Mouse (Mus musculus): ENCODE measurements around the gene Smim14. TPM values are rescaled to one million over a fixed set of nuclear protein-coding genes. Genes with fewer than 3 reads are reported as not detected.

The Smim14 gene
- total RNA-seq, 4 experiments from 2014 or later, result 149 to 180 (median 174) TPM

DNA sequence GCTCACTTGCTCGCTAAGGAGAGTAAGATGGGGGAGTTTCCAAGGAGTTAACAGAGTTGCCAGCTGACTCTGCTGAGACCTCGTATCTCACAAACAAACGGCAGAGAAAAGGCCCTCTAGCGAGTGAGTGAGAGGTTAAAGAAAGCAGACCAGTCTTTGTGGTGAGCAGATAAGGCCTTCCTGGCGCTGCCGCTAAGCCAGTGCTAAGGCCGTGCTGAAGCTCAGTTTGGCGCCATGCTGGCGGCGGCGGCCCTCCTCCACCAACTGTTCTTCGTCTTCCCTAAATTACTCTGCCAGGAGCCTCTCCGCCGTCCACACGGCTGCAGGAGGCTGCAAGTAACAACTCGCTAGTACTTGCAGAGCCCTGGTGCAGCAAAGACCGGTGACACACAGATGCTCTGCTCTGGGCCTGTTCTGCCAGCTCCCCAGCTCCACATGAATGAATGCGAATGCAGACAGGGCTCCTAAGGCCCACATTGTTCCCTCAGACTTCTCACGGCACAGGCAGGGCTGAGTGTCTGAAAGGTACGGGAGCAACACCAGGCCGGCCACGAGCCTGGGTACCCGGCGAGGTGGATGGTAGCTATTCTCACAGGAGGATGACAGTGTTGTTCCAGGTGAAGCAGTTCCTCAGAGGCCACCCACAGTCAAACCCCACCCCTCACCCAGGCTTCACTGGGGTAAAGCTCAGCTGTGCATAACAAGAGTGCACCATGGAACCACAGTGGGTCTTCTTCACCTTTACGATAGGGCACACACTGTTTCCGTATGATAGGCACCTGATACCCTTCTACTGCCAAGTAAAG, 121.1 kb downstream of the Smim14 start:
- DNase-seq (ENCODE audit: low spot score in 2 of 2), result no peak

DNA sequence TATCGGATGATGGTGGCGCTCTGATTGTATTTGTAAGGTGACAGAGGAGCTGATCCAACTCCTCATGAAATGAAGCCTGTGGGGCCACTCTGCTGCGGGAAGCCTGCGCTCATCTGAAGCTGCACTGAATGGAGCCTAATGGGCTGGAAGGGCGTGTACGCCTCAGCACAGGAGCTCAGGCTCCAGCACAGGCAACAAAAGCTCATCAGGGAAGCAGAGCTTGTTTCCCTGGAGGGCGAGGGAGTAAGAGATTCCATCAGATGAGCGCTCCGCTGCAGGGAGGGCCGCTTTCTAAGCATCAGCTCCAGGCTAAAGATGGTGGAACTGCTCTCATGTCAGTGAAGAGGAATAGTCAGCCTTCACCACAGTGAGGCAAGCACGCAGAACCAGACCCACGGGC, 129.0 kb downstream of the Smim14 start:
- DNase-seq (ENCODE audit: low spot score in 2 of 2), result no peak

DNA sequence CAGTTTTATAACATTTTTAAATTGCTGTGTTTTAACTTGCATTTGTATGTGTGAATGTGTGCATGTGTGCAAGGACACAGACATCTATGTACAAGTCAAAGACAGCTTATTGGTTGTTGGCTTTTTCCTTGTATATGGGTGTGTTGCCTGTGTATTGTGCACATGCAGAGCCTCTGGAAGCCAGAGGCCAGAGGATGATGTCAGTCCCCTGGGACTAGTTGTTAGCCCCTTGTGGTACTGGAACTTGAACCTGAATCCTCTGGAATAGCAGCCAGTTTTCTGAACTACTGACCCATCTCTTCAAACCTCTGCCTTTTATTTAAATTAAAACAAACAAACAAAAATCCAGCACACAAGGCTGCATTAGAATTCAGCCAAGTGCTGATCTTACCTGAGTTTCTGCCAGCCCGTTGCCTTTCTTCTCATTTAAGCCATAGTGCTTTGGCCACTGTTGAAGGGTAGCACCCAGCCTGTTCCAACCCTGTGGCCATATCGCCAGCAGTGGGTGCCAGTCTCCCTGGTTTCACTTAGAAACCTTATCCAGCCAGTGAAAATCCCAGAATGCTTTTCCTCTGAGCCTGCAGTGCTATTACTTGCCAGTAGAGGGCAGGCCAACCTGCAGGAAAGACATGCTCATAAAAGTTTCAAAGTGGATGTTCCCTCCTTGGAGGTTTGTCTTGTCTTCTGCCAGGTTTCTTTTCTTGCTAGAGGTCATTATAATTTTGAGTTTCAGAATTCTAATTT, 135.6 kb downstream of the Smim14 start:
- DNase-seq (ENCODE audit: low spot score in 2 of 2), result peak; percentile 59 to 66

Other genes starting within 250 kb of the Smim14 start
- 10 to 100 TPM; 28.0 to 34.6 (median 33.8) TPM for gene Rfc1, start 201.5 kb downstream of the Smim14 start, total RNA-seq (2022)
- 1 to 10 TPM in 1 of 4 experiments, under 1 TPM in 3; 0.26 to 1.1 (median 0.59) TPM for gene Klb, start 188.9 kb downstream of the Smim14 start, total RNA-seq (2022)
- 100 to 1,000 TPM; 777 to 853 (median 798) TPM for gene Rpl9, start 145.7 kb downstream of the Smim14 start, total RNA-seq (2022)
- gene Lias, start 145.7 kb downstream of the Smim14 start, total RNA-seq (2022), result 10 to 100 TPM; 38.0 to 42.8 (median 38.5) TPM
- gene Ugdh, start 101.2 kb downstream of the Smim14 start, total RNA-seq (2022), result 10 to 100 TPM; 30.2 to 34.2 (median 31.3) TPM
- gene Gm43552, start 44.4 kb downstream of the Smim14 start, total RNA-seq (2022), result 1 to 10 TPM in 1 of 4 experiments, not detected in 3; 4.7 TPM
- gene Ube2k, start within 50 bp of the Smim14 start, total RNA-seq (2022), result 100 to 1,000 TPM; 105 to 127 (median 115) TPM
- 10 to 100 TPM; 73.0 to 80.2 (median 75.8) TPM for gene Pds5a, start 161.1 kb upstream of the Smim14 start, total RNA-seq (2022)
- gene N4bp2, start 226.3 kb upstream of the Smim14 start, total RNA-seq (2022), result 1 to 10 TPM; 4.6 to 7.5 (median 7.2) TPM